Comparison of ENCODE assay signal across 7 mouse cellular contexts in the genomic region with DNA sequence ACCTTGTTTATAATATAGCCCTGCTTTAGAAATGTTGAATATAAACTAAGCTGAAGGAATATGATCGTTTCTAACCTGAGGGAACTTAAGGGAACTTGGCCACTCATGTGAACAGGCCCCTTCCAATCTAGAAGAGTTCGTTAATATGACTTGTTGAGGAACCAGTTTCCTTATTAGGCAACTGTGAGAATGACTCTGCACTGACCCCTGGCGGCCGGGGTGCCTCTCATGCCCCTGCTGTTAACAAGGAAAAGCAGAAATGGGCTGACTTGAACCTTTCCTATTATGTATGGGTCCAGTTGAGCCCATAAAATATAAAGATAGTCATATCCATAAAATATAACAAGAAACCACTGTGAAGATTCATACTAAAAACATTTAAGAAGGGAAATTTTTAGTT. TPM values are rescaled to one million over a fixed set of nuclear protein-coding genes. Genes with fewer than 3 reads are reported as not detected.
DNase-seq lines count a peak whose midpoint lies in the region; ATAC-seq and TF ChIP-seq lines count a peak whose summit lies in the region.

No protein-coding gene starts in this region.

- no peak overlapping the region for H3K27ac ChIP-seq in CH12.LX (ENCODE audit: insufficient read depth, low read depth)
- no peak overlapping the region for H3K27ac ChIP-seq in kidney, adult 2 months (ENCODE audit: insufficient read depth, low read depth, low read length)

- H3K36me3 ChIP-seq in CH12.LX (replicated peaks in 1 of 2; ENCODE audit: control insufficient read depth in 1 of 2, insufficient read depth in 1 of 2, low read length in 1 of 2), result peaks cover 18 to 35% of the 10 kb centered on the region in 2 experiments
- peaks cover 2% of the 10 kb centered on the region for H3K36me3 ChIP-seq in kidney, adult 2 months (ENCODE audit: control insufficient read depth, insufficient read depth, low read length)

- H3K9ac ChIP-seq in CH12.LX (ENCODE audit: insufficient read depth, low read depth), result no peak overlapping the region

- H3K4me1 ChIP-seq in CH12.LX (ENCODE audit: control insufficient read depth in 1 of 2, insufficient read depth in 2 of 2), result peaks cover 0 to 2% of the 10 kb centered on the region in 2 experiments; a peak in 1 of 4 replicates
- no peaks in the 10 kb centered on the region for H3K4me1 ChIP-seq in kidney, adult 2 months (ENCODE audit: control insufficient read depth, insufficient read depth, low read length)
- no peaks in the 10 kb centered on the region for H3K4me1 ChIP-seq in lung, adult 2 months (ENCODE audit: control insufficient read depth, insufficient read depth, low read length)

- TF ChIP-seq EP300 in CH12.LX (IDR thresholded peaks at IDR 0.05; ENCODE audit: low read length), result no peak

- H3K79me2 ChIP-seq in CH12.LX (replicated peaks; ENCODE audit: control insufficient read depth, extremely low read depth, insufficient read depth, poor library complexity, severe bottlenecking), result no peaks in the 10 kb centered on the region

- DNase-seq in A20 (ENCODE audit: low read depth, low spot score) (peak; percentile 85), CH12.LX (ENCODE audit: extremely low read depth) (peak; percentile 92)
- DNase-seq in brain, embryonic 14.5 days (ENCODE audit: low read depth), result peak; percentile 77
- DNase-seq in kidney, adult 2 months, result peak; percentile 73
- peak; percentile 77 for DNase-seq in lung, adult 2 months
- DNase-seq in right cerebral cortex, postnatal 25 days, result peak; percentile 25

- no peak overlapping the region for H3K4me2 ChIP-seq in CH12.LX (ENCODE audit: insufficient read depth, low read depth, poor library complexity, severe bottlenecking)

- peak; percentile 92 to 95 for TF ChIP-seq CTCF in CH12.LX (conservative IDR thresholded peaks at IDR 0.05 in 1 of 2, IDR thresholded peaks at IDR 0.05 in 1 of 2; ENCODE audit: low read depth in 2 of 2, low read length in 2 of 2)
- TF ChIP-seq CTCF in brain, embryonic 14.5 days (IDR thresholded peaks at IDR 0.05; ENCODE audit: borderline replicate concordance, extremely low read depth, insufficient read depth, insufficient read length), result peak; percentile 90
- peak; percentile 87 for TF ChIP-seq CTCF in kidney, adult 2 months (conservative IDR thresholded peaks at IDR 0.05; ENCODE audit: insufficient read depth, insufficient read length, low read depth, low read length)
- TF ChIP-seq CTCF in lung, adult 2 months (IDR thresholded peaks at IDR 0.05; ENCODE audit: insufficient read depth, low read length), result peak; percentile 87

- WGBS in kidney, adult 2 months, result 2% methylated on average over 4 of the region's 4 CpGs
- 0% methylated on average over 4 of the region's 4 CpGs for WGBS in lung, adult 2 months

- H3K9me3 ChIP-seq in CH12.LX (replicated peaks; ENCODE audit: low read length), result no peaks in the 10 kb centered on the region

- dilution Hi-C loops in CH12.LX (cut with MboI; ENCODE audit: extremely low pct_ligation_motif_present, extremely low pct_unique_long_range_greater_than_20kb, low sequenced_read_pairs), result no loop called here

- no peak overlapping the region for H3K4me3 ChIP-seq in CH12.LX (replicated peaks in 1 of 3; ENCODE audit: low read depth in 2 of 3, low read length in 2 of 3, poor library complexity in 1 of 3)
- no peak overlapping the region for H3K4me3 ChIP-seq in kidney, adult 2 months (ENCODE audit: insufficient read depth, low read depth, low read length)
- no peak overlapping the region for H3K4me3 ChIP-seq in lung, adult 2 months (replicated peaks; ENCODE audit: extremely low read depth, low read depth, low read length)

- TF ChIP-seq POLR2A in CH12.LX (IDR thresholded peaks at IDR 0.05; ENCODE audit: low read depth, low read length), result no peak
- TF ChIP-seq POLR2A in brain, embryonic 14.5 days (IDR thresholded peaks at IDR 0.05; ENCODE audit: borderline replicate concordance, extremely low read depth, insufficient read depth, insufficient read length, poor library complexity, severe bottlenecking), result no peak
- TF ChIP-seq POLR2A in kidney, adult 2 months (IDR thresholded peaks at IDR 0.05; ENCODE audit: low read depth, low read length), result no peak
- TF ChIP-seq POLR2A in lung, adult 2 months (IDR thresholded peaks at IDR 0.05; ENCODE audit: borderline replicate concordance, extremely low read depth, low read depth, low read length), result no peak

- no peaks in the 10 kb centered on the region for H3K27me3 ChIP-seq in CH12.LX (replicated peaks)
- H3K27me3 ChIP-seq in kidney, adult 2 months (replicated peaks; ENCODE audit: control insufficient read depth, insufficient read depth, low read length), result no peaks in the 10 kb centered on the region

- TF ChIP-seq RAD21 in CH12.LX (IDR thresholded peaks at IDR 0.05; ENCODE audit: low read depth, low read length), result peak; percentile 73

- in situ Hi-C loops in CH12.LX (cut with MboI; ENCODE audit: low pct_ligation_motif_present, low pct_unique_long_range_greater_than_20kb, low sequenced_read_pairs), result no loop called here

- ATAC-seq in frontal cortex, adult (ENCODE audit: low TSS enrichment), result peak; percentile 72; the same call in 1 of the 2 replicates

TF ChIP-seq in CH12.LX, 34 proteins besides CTCF, POLR2A, EP300 and RAD21:
- TF ChIP-seq ELF1 (IDR thresholded peaks at IDR 0.05; ENCODE audit: low read depth, low read length) (peak; percentile 55; the same call in 1 of the 2 replicates), ZKSCAN1 (IDR thresholded peaks at IDR 0.05; ENCODE audit: borderline replicate concordance, low read depth, low read length) (no peak), SMC3 (IDR thresholded peaks at IDR 0.05; ENCODE audit: low read depth, low read length) (peak; percentile 95), SIN3A (IDR thresholded peaks at IDR 0.05; ENCODE audit: low read length) (peak; percentile 6; the same call in 1 of the 2 replicates), ZMIZ1 (IDR thresholded peaks at IDR 0.05; ENCODE audit: low read depth, low read length) (no peak), ZC3H11A (IDR thresholded peaks at IDR 0.05; ENCODE audit: low read depth, low read length) (peak; percentile 33; the same call in 1 of the 2 replicates)

RNA-seq across cellular contexts. Expression of a gene that starts 8.1 kb away (rescaled TPM):
- total RNA-seq in CH12.LX (2012; rRNA removed), result 34.1 and 37.3 TPM in 2 replicates
- total RNA-seq in CH12.LX (2014; rRNA removed), result 28.8 and 30.3 TPM in 2 replicates
- polyA plus RNA-seq in CH12.LX (2012; ENCODE audit: insufficient read length, low read depth), result 26.8 and 32.3 TPM in 2 replicates
- 33.1 and 33.5 TPM in 2 replicates for polyA plus RNA-seq in brain, embryonic 14.5 days (2012; rRNA removed)
- polyA plus RNA-seq in kidney, adult 2 months (2012; rRNA removed), result 27.8 and 31.6 TPM in 2 replicates
- 52.6 and 61.6 TPM in 2 replicates for polyA plus RNA-seq in lung, adult 2 months (2012; rRNA removed)

RNA-seq across cellular contexts. Expression of a gene that starts 10.5 kb away (rescaled TPM):
- total RNA-seq in CH12.LX (2012; rRNA removed), result 35.7 and 35.8 TPM in 2 replicates
- total RNA-seq in CH12.LX (2014; rRNA removed), result 32.6 and 33.2 TPM in 2 replicates
- 30.8 and 32.9 TPM in 2 replicates for polyA plus RNA-seq in CH12.LX (2012; ENCODE audit: insufficient read length, low read depth)
- polyA plus RNA-seq in brain, embryonic 14.5 days (2012; rRNA removed), result 12.6 and 13.4 TPM in 2 replicates
- 21.3 and 21.4 TPM in 2 replicates for polyA plus RNA-seq in kidney, adult 2 months (2012; rRNA removed)
- polyA plus RNA-seq in lung, adult 2 months (2012; rRNA removed), result 9.3 and 9.7 TPM in 2 replicates

RNA-seq across cellular contexts. Expression of a gene that starts 39.6 kb away (rescaled TPM):
- total RNA-seq in CH12.LX (2012; rRNA removed) (71.5 and 71.6 TPM in 2 replicates), CH12.LX (2014; rRNA removed) (74.4 and 79.5 TPM in 2 replicates)
- polyA plus RNA-seq in CH12.LX (2012; ENCODE audit: insufficient read length, low read depth), result 83.1 and 93.4 TPM in 2 replicates
- 141 and 173 TPM in 2 replicates for polyA plus RNA-seq in brain, embryonic 14.5 days (2012; rRNA removed)
- 34.1 and 37.7 TPM in 2 replicates for polyA plus RNA-seq in kidney, adult 2 months (2012; rRNA removed)
- 43.8 and 51.5 TPM in 2 replicates for polyA plus RNA-seq in lung, adult 2 months (2012; rRNA removed)

Comparison
In these comparisons a context has a peak if more than half of its experiments do, and no peak if none do; other contexts are left out.
1. DNase-seq: peak in every context shown above with its lines; median percentile 92 in CH12.LX; 85 in A20; 77 in brain, embryonic 14.5 days; 77 in lung, adult 2 months; 73 in kidney, adult 2 months; 25 in right cerebral cortex, postnatal 25 days.